Mouse (Mus musculus): ENCODE results near the gene Gnai2.

DNA sequence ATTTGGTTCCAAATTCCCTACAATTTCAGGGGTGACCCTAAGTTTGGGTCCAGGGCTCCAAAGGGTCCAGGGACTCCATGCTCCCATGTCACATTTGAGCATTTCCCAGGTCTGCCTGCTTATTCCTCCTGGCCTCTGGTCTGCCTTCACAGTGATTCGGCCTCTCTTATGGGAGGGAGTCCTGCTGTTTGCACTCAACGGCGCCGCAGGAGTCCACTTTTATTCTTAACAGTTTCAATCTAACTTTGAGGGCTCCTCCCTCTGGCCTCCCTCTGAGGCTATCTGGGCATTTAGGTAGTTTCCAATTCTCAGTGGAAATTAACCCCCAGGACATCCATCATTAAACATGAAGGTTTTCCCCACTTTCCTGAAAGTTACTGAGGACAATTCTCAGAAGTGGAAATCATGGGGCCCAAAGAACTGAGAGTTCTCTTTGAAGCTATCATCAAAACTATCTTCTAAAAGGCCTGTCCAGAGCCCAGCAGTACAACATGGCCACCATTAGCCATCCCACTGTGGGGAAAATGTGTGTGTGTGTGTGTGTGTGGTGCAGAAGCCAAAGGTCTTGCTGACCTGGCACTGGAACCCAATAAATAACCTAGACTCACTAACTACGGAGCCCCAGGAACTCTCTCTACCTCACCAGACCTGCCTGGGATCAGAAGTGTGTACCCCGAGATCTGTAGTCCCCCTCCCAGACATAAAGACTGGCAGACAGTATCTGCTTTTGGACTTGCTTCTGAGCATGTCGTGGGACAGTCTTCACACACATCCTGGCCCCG is 40.7 kb downstream of the Gnai2 start:
- TF ChIP-seq CTCF (IDR thresholded peaks at IDR 0.05; ENCODE audit: low read depth) (no peak), EP300 (IDR thresholded peaks at IDR 0.05; ENCODE audit: low read depth) (no peak)
